Mouse (Mus musculus): Measurements from ENCODE around the gene Hnrnpa3. TPM values are rescaled to one million over a fixed set of nuclear protein-coding genes. Genes with fewer than 3 reads are reported as not detected.
"Not testable (repeated sequence)": the region's sequence is repeated elsewhere in the genome, so short reads cannot be mapped to it uniquely, and the experiment has no call there.

Gene Hnrnpa3
- polyA plus RNA-seq, 1 experiment from 2014 or later, result 236 TPM

- Histone ChIP-seq H3K27me3 (ENCODE audit: insufficient read depth, poor library complexity, severe bottlenecking) (no peaks in the 10 kb centered on the region), H3K4me1 (replicated peaks) (no peaks in the 10 kb centered on the region), H3K4me3 (no peak overlapping the region), H3K36me3 (no peaks in the 10 kb centered on the region), H3K27ac (no peak overlapping the region), H3K9me3 (no peaks in the 10 kb centered on the region)
- 81% methylated on average over 6 of the region's 6 CpGs for WGBS
- no peak for DNase-seq (ENCODE audit: low spot score)
Measured at GRCm38 (mm10) chr2:75626597-75627440, 32.2 kb upstream of the Hnrnpa3 start.

- no peaks in the 10 kb centered on the region for H3K27me3 ChIP-seq (ENCODE audit: insufficient read depth, poor library complexity, severe bottlenecking)
- no peaks in the 10 kb centered on the region for H3K9me3 ChIP-seq
- WGBS, result 94% methylated on average over 8 of the region's 8 CpGs
- H3K4me3 ChIP-seq, result no peak overlapping the region
- H3K36me3 ChIP-seq, result no peaks in the 10 kb centered on the region
- DNase-seq (ENCODE audit: low spot score), result no peak
- H3K27ac ChIP-seq, result no peak overlapping the region
- H3K4me1 ChIP-seq (replicated peaks), result 0 out of 2 replicates have a peak, but pooled peaks cover under 1% of the 10 kb centered on the region
Measured at GRCm38 (mm10) chr2:75628487-75628886, 30.6 kb upstream of the Hnrnpa3 start.

- 89% methylated on average over 6 of the region's 6 CpGs for WGBS
- H3K4me1 ChIP-seq (replicated peaks), result peaks cover 7% of the 10 kb centered on the region; the same call in 1 of the 2 replicates
- DNase-seq (ENCODE audit: low spot score), result no peak
- no peaks in the 10 kb centered on the region for H3K27me3 ChIP-seq (ENCODE audit: insufficient read depth, poor library complexity, severe bottlenecking)
- H3K27ac ChIP-seq, result no peak overlapping the region
- no peaks in the 10 kb centered on the region for H3K9me3 ChIP-seq
- no peaks in the 10 kb centered on the region for H3K36me3 ChIP-seq
- no peak overlapping the region for H3K4me3 ChIP-seq
Measured at GRCm38 (mm10) chr2:75631421-75631820, 27.6 kb upstream of the Hnrnpa3 start.

GRCm38 (mm10) chr2:75632043-75632442 is 27.0 kb upstream of the Hnrnpa3 start:
- H3K4me1 ChIP-seq (replicated peaks), result peaks cover 7% of the 10 kb centered on the region; the same call in 1 of the 2 replicates
- H3K4me3 ChIP-seq, result no peak overlapping the region
- H3K27me3 ChIP-seq (ENCODE audit: insufficient read depth, poor library complexity, severe bottlenecking), result no peaks in the 10 kb centered on the region
- no peaks in the 10 kb centered on the region for H3K9me3 ChIP-seq
- WGBS, result 86% methylated on average over 6 of the region's 6 CpGs
- no peak for DNase-seq (ENCODE audit: low spot score)
- no peak overlapping the region for H3K27ac ChIP-seq
- H3K36me3 ChIP-seq, result no peaks in the 10 kb centered on the region

- no peak overlapping the region for H3K4me3 ChIP-seq
- no peaks in the 10 kb centered on the region for H3K9me3 ChIP-seq
- no peak for DNase-seq (ENCODE audit: low spot score)
- peaks cover 7% of the 10 kb centered on the region; the same call in 1 of the 2 replicates for H3K4me1 ChIP-seq (replicated peaks)
- H3K27me3 ChIP-seq (ENCODE audit: insufficient read depth, poor library complexity, severe bottlenecking), result no peaks in the 10 kb centered on the region
- H3K36me3 ChIP-seq, result no peaks in the 10 kb centered on the region
- WGBS, result 89% methylated on average over 12 of the region's 12 CpGs
- no peak overlapping the region for H3K27ac ChIP-seq
Measured at GRCm38 (mm10) chr2:75632721-75633181, 26.3 kb upstream of the Hnrnpa3 start.

GRCm38 (mm10) chr2:75633381-75633780 is 25.7 kb upstream of the Hnrnpa3 start:
- H3K27me3 ChIP-seq (ENCODE audit: insufficient read depth, poor library complexity, severe bottlenecking), result no peaks in the 10 kb centered on the region
- H3K4me3 ChIP-seq, result no peak overlapping the region
- H3K9me3 ChIP-seq, result no peaks in the 10 kb centered on the region
- H3K36me3 ChIP-seq, result no peaks in the 10 kb centered on the region
- H3K27ac ChIP-seq, result no peak overlapping the region
- 85% methylated on average over 6 of the region's 6 CpGs for WGBS
- H3K4me1 ChIP-seq (replicated peaks), result peaks cover 7% of the 10 kb centered on the region; the same call in 1 of the 2 replicates
- DNase-seq (ENCODE audit: low spot score), result no peak

GRCm38 (mm10) chr2:75633784-75634183 is 25.3 kb upstream of the Hnrnpa3 start:
- Histone ChIP-seq H3K27ac (0 out of 2 replicates have a peak overlapping the region, but pooled peaks have one; percentile 29), H3K4me1 (replicated peaks) (peaks cover 7% of the 10 kb centered on the region; the same call in 1 of the 2 replicates), H3K27me3 (ENCODE audit: insufficient read depth, poor library complexity, severe bottlenecking) (no peaks in the 10 kb centered on the region), H3K9me3 (no peaks in the 10 kb centered on the region), H3K36me3 (no peaks in the 10 kb centered on the region), H3K4me3 (no peak overlapping the region)
- DNase-seq (ENCODE audit: low spot score), result no peak
- whole genome bisulfite sequencing, result 70% methylated on average over 5 of the region's 5 CpGs

GRCm38 (mm10) chr2:75634431-75634830 is 24.6 kb upstream of the Hnrnpa3 start:
- H3K4me3 ChIP-seq; H3K9me3 ChIP-seq; H3K36me3 ChIP-seq; DNase-seq (ENCODE audit: low spot score); H3K27ac ChIP-seq; H3K27me3 ChIP-seq (ENCODE audit: insufficient read depth, poor library complexity, severe bottlenecking); H3K4me1 ChIP-seq (replicated peaks): not testable (repeated sequence)
- 92% methylated on average over 14 of the region's 14 CpGs for WGBS

- H3K4me1 ChIP-seq (replicated peaks), result peaks cover 7% of the 10 kb centered on the region; the same call in 1 of the 2 replicates
- no peaks in the 10 kb centered on the region for H3K9me3 ChIP-seq
- H3K36me3 ChIP-seq, result no peaks in the 10 kb centered on the region
- 77% methylated on average over 6 of the region's 6 CpGs for WGBS
- H3K27ac ChIP-seq, result no peak overlapping the region
- H3K27me3 ChIP-seq (ENCODE audit: insufficient read depth, poor library complexity, severe bottlenecking), result no peaks in the 10 kb centered on the region
- no peak overlapping the region for H3K4me3 ChIP-seq
- no peak for DNase-seq (ENCODE audit: low spot score)
Measured at GRCm38 (mm10) chr2:75636261-75637054, 22.6 kb upstream of the Hnrnpa3 start.

GRCm38 (mm10) chr2:75637055-75637304 is 22.1 kb upstream of the Hnrnpa3 start:
- not testable (repeated sequence) for H3K4me3 ChIP-seq; H3K9me3 ChIP-seq; H3K27ac ChIP-seq; DNase-seq (ENCODE audit: low spot score); H3K36me3 ChIP-seq; H3K4me1 ChIP-seq (replicated peaks); H3K27me3 ChIP-seq (ENCODE audit: insufficient read depth, poor library complexity, severe bottlenecking)
- 96% methylated on average over 2 of the region's 2 CpGs for WGBS

- no peaks in the 10 kb centered on the region for H3K9me3 ChIP-seq
- H3K27ac ChIP-seq, result no peak overlapping the region
- DNase-seq (ENCODE audit: low spot score), result no peak
- H3K27me3 ChIP-seq (ENCODE audit: insufficient read depth, poor library complexity, severe bottlenecking), result no peaks in the 10 kb centered on the region
- peaks cover 7% of the 10 kb centered on the region; the same call in 1 of the 2 replicates for H3K4me1 ChIP-seq (replicated peaks)
- no peak overlapping the region for H3K4me3 ChIP-seq
- H3K36me3 ChIP-seq, result no peaks in the 10 kb centered on the region
Measured at GRCm38 (mm10) chr2:75637361-75637760, 21.7 kb upstream of the Hnrnpa3 start.

GRCm38 (mm10) chr2:75637822-75638221 is 21.2 kb upstream of the Hnrnpa3 start:
- H3K4me3 ChIP-seq; H3K36me3 ChIP-seq; DNase-seq (ENCODE audit: low spot score); H3K9me3 ChIP-seq; H3K27ac ChIP-seq; H3K4me1 ChIP-seq (replicated peaks); H3K27me3 ChIP-seq (ENCODE audit: insufficient read depth, poor library complexity, severe bottlenecking): not testable (repeated sequence)
- WGBS, result 92% methylated on average over 6 of the region's 6 CpGs

- not testable (repeated sequence) for H3K9me3 ChIP-seq; H3K4me1 ChIP-seq (replicated peaks); H3K27ac ChIP-seq; H3K36me3 ChIP-seq; H3K27me3 ChIP-seq (ENCODE audit: insufficient read depth, poor library complexity, severe bottlenecking); H3K4me3 ChIP-seq; DNase-seq (ENCODE audit: low spot score)
- 64% methylated on average over 12 of the region's 12 CpGs for WGBS
Measured at GRCm38 (mm10) chr2:75639535-75639934, 19.5 kb upstream of the Hnrnpa3 start.
